Mouse (Mus musculus): Measurements from ENCODE around the gene Esrrb. TPM values are rescaled to one million over a fixed set of nuclear protein-coding genes. Genes with fewer than 3 reads are reported as not detected.

The Esrrb gene
- total RNA-seq, 1 experiment: 120 TPM

GRCm38 (mm10) chr12:86359406-86359805 is 1.5 kb upstream of the Esrrb start:
- no peak overlapping the region for H3K9ac ChIP-seq (ENCODE audit: insufficient read depth, low read depth, low read length, poor library complexity, severe bottlenecking)
- H3K36me3 ChIP-seq (ENCODE audit: control insufficient read depth, insufficient read depth, low read length, poor library complexity, severe bottlenecking): no peaks in the 10 kb centered on the region
- no peak overlapping the region for H3K4me3 ChIP-seq (ENCODE audit: insufficient read depth in 1 of 2, low read depth in 1 of 2, low read length in 2 of 2, poor library complexity in 1 of 2, severe bottlenecking in 1 of 2)
- no peak for DNase-seq (ENCODE audit: low read depth, low spot score)
- no peaks in the 10 kb centered on the region for H3K9me3 ChIP-seq (ENCODE audit: control insufficient read depth, insufficient read depth, low read depth, low read length)
- H3K4me1 ChIP-seq (ENCODE audit: control insufficient read depth in 2 of 2, insufficient read depth in 2 of 2, low read length in 2 of 2, poor library complexity in 1 of 2): no peaks in the 10 kb centered on the region; a peak in 1 of 4 replicates
- no peak overlapping the region for H3K27ac ChIP-seq (ENCODE audit: insufficient read depth, low read depth, low read length, poor library complexity, severe bottlenecking)
- TF ChIP-seq ZNF384 (IDR thresholded peaks at IDR 0.05; ENCODE audit: low read depth, low read length): no peak
- TF ChIP-seq ZC3H11A (IDR thresholded peaks at IDR 0.05; ENCODE audit: borderline replicate concordance, low read depth, low read length): no peak
- in situ Hi-C loops (cut with MboI; ENCODE audit: low sequenced_read_pairs in 2 of 2, unreplicated experiment in 2 of 2): no loop called here

GRCm38 (mm10) chr12:86359873-86360272 is 1.0 kb upstream of the Esrrb start:
- Histone ChIP-seq H3K4me1 (ENCODE audit: control insufficient read depth in 2 of 2, insufficient read depth in 2 of 2, low read length in 2 of 2, poor library complexity in 1 of 2) (no peaks in the 10 kb centered on the region; a peak in 1 of 4 replicates), H3K27ac (ENCODE audit: insufficient read depth, low read depth, low read length, poor library complexity, severe bottlenecking) (no peak overlapping the region), H3K9me3 (ENCODE audit: control insufficient read depth, insufficient read depth, low read depth, low read length) (no peaks in the 10 kb centered on the region), H3K4me3 (ENCODE audit: insufficient read depth in 1 of 2, low read depth in 1 of 2, low read length in 2 of 2, poor library complexity in 1 of 2, severe bottlenecking in 1 of 2) (no peak overlapping the region), H3K36me3 (ENCODE audit: control insufficient read depth, insufficient read depth, low read length, poor library complexity, severe bottlenecking) (no peaks in the 10 kb centered on the region), H3K9ac (ENCODE audit: insufficient read depth, low read depth, low read length, poor library complexity, severe bottlenecking) (no peak overlapping the region)
- no peak for TF ChIP-seq MAFK (IDR thresholded peaks at IDR 0.05; ENCODE audit: insufficient read depth, low read depth, low read length)
- TF ChIP-seq ZC3H11A (IDR thresholded peaks at IDR 0.05; ENCODE audit: borderline replicate concordance, low read depth, low read length): no peak
- TF ChIP-seq CHD2 (IDR thresholded peaks at IDR 0.05; ENCODE audit: low read depth, low read length): no peak
- no peak for TF ChIP-seq HCFC1 (IDR thresholded peaks at IDR 0.05; ENCODE audit: borderline replicate concordance, insufficient read depth, low read length)
- no peak for TF ChIP-seq ZNF384 (IDR thresholded peaks at IDR 0.05; ENCODE audit: low read depth, low read length)
- no peak for DNase-seq (ENCODE audit: low read depth, low spot score)
- in situ Hi-C loops (cut with MboI; ENCODE audit: low sequenced_read_pairs in 2 of 2, unreplicated experiment in 2 of 2): no loop called here

GRCm38 (mm10) chr12:86364285-86364684 is 3.4 kb downstream of the Esrrb start:
- peaks cover 0 to 6% of the 10 kb centered on the region in 2 experiments; a peak in 1 of 4 replicates for H3K4me1 ChIP-seq (ENCODE audit: control insufficient read depth in 2 of 2, insufficient read depth in 2 of 2, low read length in 2 of 2, poor library complexity in 1 of 2)
- no peak for DNase-seq (ENCODE audit: low read depth, low spot score)
- in situ Hi-C loops (cut with MboI; ENCODE audit: low sequenced_read_pairs in 2 of 2, unreplicated experiment in 2 of 2): no loop called here
- no peak overlapping the region for H3K27ac ChIP-seq (ENCODE audit: insufficient read depth, low read depth, low read length, poor library complexity, severe bottlenecking)
- TF ChIP-seq MAFK (IDR thresholded peaks at IDR 0.05; ENCODE audit: insufficient read depth, low read depth, low read length): no peak
- no peak for TF ChIP-seq CHD2 (IDR thresholded peaks at IDR 0.05; ENCODE audit: low read depth, low read length)
- no peak for TF ChIP-seq ZNF384 (IDR thresholded peaks at IDR 0.05; ENCODE audit: low read depth, low read length)
- no peak for TF ChIP-seq HCFC1 (IDR thresholded peaks at IDR 0.05; ENCODE audit: borderline replicate concordance, insufficient read depth, low read length)
- no peak for TF ChIP-seq ZC3H11A (IDR thresholded peaks at IDR 0.05; ENCODE audit: borderline replicate concordance, low read depth, low read length)
- no peaks in the 10 kb centered on the region for H3K9me3 ChIP-seq (ENCODE audit: control insufficient read depth, insufficient read depth, low read depth, low read length)
- no peak overlapping the region for H3K4me3 ChIP-seq (ENCODE audit: insufficient read depth in 1 of 2, low read depth in 1 of 2, low read length in 2 of 2, poor library complexity in 1 of 2, severe bottlenecking in 1 of 2)
- no peaks in the 10 kb centered on the region for H3K36me3 ChIP-seq (ENCODE audit: control insufficient read depth, insufficient read depth, low read length, poor library complexity, severe bottlenecking)
- no peak overlapping the region for H3K9ac ChIP-seq (ENCODE audit: insufficient read depth, low read depth, low read length, poor library complexity, severe bottlenecking)

- no peaks in the 10 kb centered on the region for H3K9me3 ChIP-seq (ENCODE audit: control insufficient read depth, insufficient read depth, low read depth, low read length)
- DNase-seq (ENCODE audit: low read depth, low spot score): no peak
- H3K4me1 ChIP-seq (ENCODE audit: control insufficient read depth in 2 of 2, insufficient read depth in 2 of 2, low read length in 2 of 2, poor library complexity in 1 of 2): peaks cover 0 to 6% of the 10 kb centered on the region in 2 experiments; a peak in 1 of 4 replicates
- H3K36me3 ChIP-seq (ENCODE audit: control insufficient read depth, insufficient read depth, low read length, poor library complexity, severe bottlenecking): no peaks in the 10 kb centered on the region
- no peak overlapping the region for H3K27ac ChIP-seq (ENCODE audit: insufficient read depth, low read depth, low read length, poor library complexity, severe bottlenecking)
- no peak for TF ChIP-seq MAFK (IDR thresholded peaks at IDR 0.05; ENCODE audit: insufficient read depth, low read depth, low read length)
- in situ Hi-C loops (cut with MboI; ENCODE audit: low sequenced_read_pairs in 2 of 2, unreplicated experiment in 2 of 2): no loop called here
- no peak overlapping the region for H3K4me3 ChIP-seq (ENCODE audit: insufficient read depth in 1 of 2, low read depth in 1 of 2, low read length in 2 of 2, poor library complexity in 1 of 2, severe bottlenecking in 1 of 2)
- no peak overlapping the region for H3K9ac ChIP-seq (ENCODE audit: insufficient read depth, low read depth, low read length, poor library complexity, severe bottlenecking)
Measured at GRCm38 (mm10) chr12:86364756-86365155, 3.8 kb downstream of the Esrrb start.

- Histone ChIP-seq H3K4me1 (ENCODE audit: control insufficient read depth in 2 of 2, insufficient read depth in 2 of 2, low read length in 2 of 2, poor library complexity in 1 of 2) (no peaks in the 10 kb centered on the region), H3K36me3 (ENCODE audit: control insufficient read depth, insufficient read depth, low read length, poor library complexity, severe bottlenecking) (no peaks in the 10 kb centered on the region), H3K4me3 (ENCODE audit: insufficient read depth in 1 of 2, low read depth in 1 of 2, low read length in 2 of 2, poor library complexity in 1 of 2, severe bottlenecking in 1 of 2) (no peak overlapping the region), H3K9me3 (ENCODE audit: control insufficient read depth, insufficient read depth, low read depth, low read length) (no peaks in the 10 kb centered on the region), H3K27ac (ENCODE audit: insufficient read depth, low read depth, low read length, poor library complexity, severe bottlenecking) (no peak overlapping the region), H3K9ac (ENCODE audit: insufficient read depth, low read depth, low read length, poor library complexity, severe bottlenecking) (no peak overlapping the region)
- in situ Hi-C loops (cut with MboI; ENCODE audit: low sequenced_read_pairs in 2 of 2, unreplicated experiment in 2 of 2): no loop called here
- no peak for DNase-seq (ENCODE audit: low read depth, low spot score)
- TF ChIP-seq MAFK (IDR thresholded peaks at IDR 0.05; ENCODE audit: insufficient read depth, low read depth, low read length) (no peak), ZC3H11A (IDR thresholded peaks at IDR 0.05; ENCODE audit: borderline replicate concordance, low read depth, low read length) (no peak), CHD2 (IDR thresholded peaks at IDR 0.05; ENCODE audit: low read depth, low read length) (no peak), HCFC1 (IDR thresholded peaks at IDR 0.05; ENCODE audit: borderline replicate concordance, insufficient read depth, low read length) (no peak), ZNF384 (IDR thresholded peaks at IDR 0.05; ENCODE audit: low read depth, low read length) (no peak)
Measured at GRCm38 (mm10) chr12:86370611-86371383, 9.9 kb downstream of the Esrrb start.

Measured in ES-E14 (cell line).